Mouse (Mus musculus): ENCODE data around the gene Rbl1. TPM values are rescaled to one million over a fixed set of nuclear protein-coding genes. Genes with fewer than 3 reads are reported as not detected.
A peak's percentile ranks its signal among the peaks of the same experiment; 100 is the strongest.
"Not testable (repeated sequence)": the region's sequence is repeated elsewhere in the genome, so short reads cannot be mapped to it uniquely, and the experiment has no call there.

Rbl1 gene
- polyA plus RNA-seq, 2 experiments = 14.4 to 19.8 TPM

DNA sequence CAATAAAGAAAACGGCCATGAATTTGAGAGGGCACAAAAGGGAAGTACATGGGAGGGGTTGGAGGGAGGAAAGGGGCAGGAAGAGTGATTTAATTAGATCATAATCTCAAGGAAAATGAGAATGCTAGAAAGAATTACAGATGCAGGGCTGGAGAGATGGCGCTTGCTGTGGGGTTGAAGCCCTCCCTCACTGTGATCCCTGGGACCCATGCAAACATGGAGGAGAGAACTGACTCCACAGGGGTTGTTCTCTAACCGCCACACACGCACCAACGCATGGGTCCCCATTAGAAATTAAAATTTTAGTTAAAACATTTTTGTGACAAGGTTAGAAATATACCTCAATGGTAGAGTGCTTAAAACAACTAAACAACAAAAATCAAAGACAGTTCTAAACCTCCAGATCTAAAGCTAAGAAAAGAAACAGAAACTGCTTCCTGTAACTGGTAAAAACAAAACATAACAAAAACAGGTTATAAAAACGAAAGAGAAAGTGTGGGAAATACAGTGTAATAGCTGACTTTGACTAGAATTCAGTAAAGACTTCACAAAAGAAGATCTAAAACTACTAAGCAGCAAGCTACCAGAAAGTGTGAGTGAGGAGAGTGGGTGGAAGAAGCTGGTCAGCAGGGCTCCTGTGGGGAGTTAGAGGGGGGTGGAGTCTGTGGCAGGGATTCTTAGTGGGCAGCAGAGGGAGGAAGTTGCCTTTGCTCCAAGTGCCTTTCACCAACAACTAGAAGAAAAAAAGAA, 3.1 kb downstream of the Rbl1 start:
- TF ChIP-seq CTCF (IDR thresholded peaks at IDR 0.05; ENCODE audit: low read depth) (no peak), EP300 (IDR thresholded peaks at IDR 0.05; ENCODE audit: low read depth) (no peak)
- no peak for ATAC-seq (ENCODE audit: insufficient read depth)
- H3K4me1 ChIP-seq (replicated peaks; ENCODE audit: control insufficient read depth in 2 of 2, insufficient read depth in 2 of 2, low read length in 1 of 2) = peaks cover 0 to 5% of the 10 kb centered on the region in 2 experiments; a peak in 3 of 4 replicates
- peaks cover 45% of the 10 kb centered on the region for H3K36me3 ChIP-seq (replicated peaks; ENCODE audit: control insufficient read depth, insufficient read depth, low read depth)
- no peak overlapping the region for H3K4me3 ChIP-seq (ENCODE audit: insufficient read depth in 1 of 2, low read depth in 2 of 2, low read length in 2 of 2)
- H3K27me3 ChIP-seq (ENCODE audit: control insufficient read depth, insufficient read depth, low read length) = no peaks in the 10 kb centered on the region
- DNase-seq (ENCODE audit: low read depth in 3 of 3, low spot score in 3 of 3) = no peak
- H3K9ac ChIP-seq (replicated peaks) = no peak overlapping the region
- no peak overlapping the region for H3K27ac ChIP-seq
- 72% methylated on average over 6 of the region's 6 CpGs for WGBS (ENCODE audit: insufficient replicate concordance)
- no peaks in the 10 kb centered on the region for H3K9me3 ChIP-seq (ENCODE audit: control insufficient read depth, low read length)
- H3K4me2 ChIP-seq (ENCODE audit: low read depth) = peak overlapping the region; percentile 15

DNA sequence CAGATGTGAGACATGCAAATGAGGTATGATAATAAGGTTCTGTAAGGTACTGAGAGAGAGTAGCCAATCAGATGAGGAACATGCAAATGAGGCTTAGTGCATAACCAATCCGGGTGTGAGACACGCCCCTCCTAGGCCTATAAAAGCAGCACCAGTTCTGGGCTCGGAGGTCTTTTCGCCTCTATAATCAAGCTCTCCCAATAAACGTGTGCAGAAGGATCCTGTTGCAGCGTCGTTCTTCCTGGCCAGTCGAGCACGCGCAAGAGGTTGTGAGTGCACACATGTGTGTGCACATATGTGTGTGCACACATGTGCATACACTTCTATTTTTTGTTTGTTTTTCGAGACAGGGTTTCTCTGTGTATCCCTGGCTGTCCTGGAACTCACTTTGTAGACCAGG, 5.9 kb downstream of the Rbl1 start:
- H3K36me3 ChIP-seq (replicated peaks; ENCODE audit: control insufficient read depth, insufficient read depth, low read depth) = peaks cover 73% of the 10 kb centered on the region
- 93% methylated on average over 11 of the region's 11 CpGs for WGBS (ENCODE audit: insufficient replicate concordance)
- not testable (repeated sequence) for H3K4me2 ChIP-seq (ENCODE audit: low read depth); H3K4me1 ChIP-seq (replicated peaks; ENCODE audit: control insufficient read depth in 2 of 2, insufficient read depth in 2 of 2, low read length in 1 of 2); H3K27me3 ChIP-seq (ENCODE audit: control insufficient read depth, insufficient read depth, low read length); H3K9ac ChIP-seq (replicated peaks); ATAC-seq (ENCODE audit: insufficient read depth); H3K9me3 ChIP-seq (ENCODE audit: control insufficient read depth, low read length); DNase-seq (ENCODE audit: low read depth in 3 of 3, low spot score in 3 of 3); H3K27ac ChIP-seq; H3K4me3 ChIP-seq (ENCODE audit: insufficient read depth in 1 of 2, low read depth in 2 of 2, low read length in 2 of 2)

DNA sequence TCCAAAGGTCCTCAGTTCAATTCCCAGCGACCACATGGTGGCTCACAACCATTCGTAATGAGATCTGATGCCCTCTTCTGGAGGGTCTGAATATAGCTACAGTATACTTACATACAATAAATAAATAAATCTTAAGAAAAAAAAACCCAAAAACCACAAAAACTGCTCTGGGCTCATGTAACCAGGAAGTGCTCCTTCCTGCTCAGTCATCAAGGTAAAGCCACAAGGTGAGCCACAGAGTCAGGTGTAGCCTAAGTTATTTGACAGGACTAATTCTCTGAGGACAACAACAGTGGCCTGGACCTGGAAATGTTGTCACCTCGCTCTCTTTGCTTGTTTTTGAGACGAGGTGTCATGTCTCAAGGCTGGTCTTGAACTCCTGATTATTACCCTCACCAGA, 13.7 kb downstream of the Rbl1 start:
- no peak overlapping the region for H3K27ac ChIP-seq
- H3K4me3 ChIP-seq (ENCODE audit: insufficient read depth in 1 of 2, low read depth in 2 of 2, low read length in 2 of 2) = no peak overlapping the region
- TF ChIP-seq CTCF (IDR thresholded peaks at IDR 0.05; ENCODE audit: low read depth) (no peak), EP300 (IDR thresholded peaks at IDR 0.05; ENCODE audit: low read depth) (no peak)
- no peak overlapping the region for H3K9ac ChIP-seq (replicated peaks)
- ATAC-seq (ENCODE audit: insufficient read depth) (no peak), DNase-seq (ENCODE audit: low read depth in 3 of 3, low spot score in 3 of 3) (no peak)
- H3K9me3 ChIP-seq (ENCODE audit: control insufficient read depth, low read length) = no peaks in the 10 kb centered on the region
- no peak overlapping the region for H3K4me2 ChIP-seq (ENCODE audit: low read depth)
- peaks cover 0 to 3% of the 10 kb centered on the region in 2 experiments; a peak in 2 of 4 replicates for H3K4me1 ChIP-seq (replicated peaks; ENCODE audit: control insufficient read depth in 2 of 2, insufficient read depth in 2 of 2, low read length in 1 of 2)
- H3K36me3 ChIP-seq (replicated peaks; ENCODE audit: control insufficient read depth, insufficient read depth, low read depth) = peaks cover 94% of the 10 kb centered on the region
- no peaks in the 10 kb centered on the region for H3K27me3 ChIP-seq (ENCODE audit: control insufficient read depth, insufficient read depth, low read length)
- WGBS (ENCODE audit: insufficient replicate concordance) = 89% methylated on average over 4 of the region's 4 CpGs

DNA sequence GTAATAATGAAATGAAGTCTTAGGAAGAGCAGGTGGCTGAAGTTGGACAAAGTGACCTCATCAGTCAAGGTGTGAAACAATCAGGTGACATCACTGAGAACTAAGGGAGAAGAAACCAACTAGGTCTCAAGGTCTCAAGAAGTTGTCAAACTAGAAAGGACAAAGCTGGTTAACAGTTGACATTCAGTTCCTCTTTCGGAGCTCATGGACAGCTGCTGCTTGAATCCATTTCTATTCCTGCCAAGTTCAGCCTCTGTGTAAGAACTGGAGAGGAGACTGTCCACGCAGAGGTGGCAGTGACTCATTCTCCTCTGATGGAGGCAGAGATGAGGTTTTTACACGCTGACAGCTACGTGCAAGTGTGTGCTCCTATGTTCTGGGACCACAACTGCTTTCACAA, 17.1 kb downstream of the Rbl1 start:
- H3K36me3 ChIP-seq (replicated peaks; ENCODE audit: control insufficient read depth, insufficient read depth, low read depth) = peaks cover 76% of the 10 kb centered on the region
- WGBS (ENCODE audit: insufficient replicate concordance) = 78% methylated on average over 4 of the region's 4 CpGs
- DNase-seq (ENCODE audit: low read depth in 3 of 3, low spot score in 3 of 3) = no peak

DNA sequence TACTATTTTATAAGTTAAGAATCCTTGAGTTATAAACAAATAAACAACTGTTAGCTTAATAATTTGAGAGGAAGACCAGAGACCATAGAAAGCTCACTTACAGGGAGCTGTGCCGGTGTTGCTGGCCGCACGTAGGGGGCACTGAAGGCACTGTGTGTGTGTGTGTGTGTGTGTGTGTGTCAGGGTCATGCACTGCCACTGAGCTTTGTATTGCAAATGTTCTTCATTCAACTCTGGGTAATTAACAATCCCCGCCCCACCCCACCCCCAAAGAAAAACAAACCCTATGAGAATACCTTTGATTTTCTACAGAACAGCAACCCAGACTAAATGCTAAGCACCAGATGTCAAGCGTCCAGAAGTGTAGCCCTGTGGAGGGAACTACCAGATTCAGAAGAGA, 17.8 kb downstream of the Rbl1 start:
- Histone ChIP-seq H3K4me1 (replicated peaks; ENCODE audit: control insufficient read depth in 2 of 2, insufficient read depth in 2 of 2, low read length in 1 of 2) (peaks cover 8 to 15% of the 10 kb centered on the region in 2 experiments), H3K9me3 (ENCODE audit: control insufficient read depth, low read length) (no peaks in the 10 kb centered on the region), H3K9ac (replicated peaks) (no peak overlapping the region), H3K27me3 (ENCODE audit: control insufficient read depth, insufficient read depth, low read length) (no peaks in the 10 kb centered on the region), H3K36me3 (replicated peaks; ENCODE audit: control insufficient read depth, insufficient read depth, low read depth) (peaks cover 72% of the 10 kb centered on the region), H3K4me3 (ENCODE audit: insufficient read depth in 1 of 2, low read depth in 2 of 2, low read length in 2 of 2) (no peak overlapping the region), H3K4me2 (ENCODE audit: low read depth) (no peak overlapping the region), H3K27ac (no peak overlapping the region)
- ATAC-seq (ENCODE audit: insufficient read depth) = no peak
- TF ChIP-seq EP300 (IDR thresholded peaks at IDR 0.05; ENCODE audit: low read depth) = no peak
- TF ChIP-seq CTCF (IDR thresholded peaks at IDR 0.05; ENCODE audit: low read depth) = no peak
- no peak for DNase-seq (ENCODE audit: low read depth in 3 of 3, low spot score in 3 of 3)
- WGBS (ENCODE audit: insufficient replicate concordance) = 85% methylated on average over 5 of the region's 5 CpGs

More for the DNA sequence above, 17.1 kb downstream of the Rbl1 start:
- TF ChIP-seq EP300 (IDR thresholded peaks at IDR 0.05; ENCODE audit: low read depth) (no peak), CTCF (IDR thresholded peaks at IDR 0.05; ENCODE audit: low read depth) (no peak)
- no peak overlapping the region for H3K4me3 ChIP-seq (ENCODE audit: insufficient read depth in 1 of 2, low read depth in 2 of 2, low read length in 2 of 2)
- no peak overlapping the region for H3K9ac ChIP-seq (replicated peaks)
- ATAC-seq (ENCODE audit: insufficient read depth) = no peak
- no peak overlapping the region for H3K4me2 ChIP-seq (ENCODE audit: low read depth)
- no peaks in the 10 kb centered on the region for H3K27me3 ChIP-seq (ENCODE audit: control insufficient read depth, insufficient read depth, low read length)
- no peak overlapping the region for H3K27ac ChIP-seq
- no peaks in the 10 kb centered on the region for H3K9me3 ChIP-seq (ENCODE audit: control insufficient read depth, low read length)
- peaks cover 8 to 15% of the 10 kb centered on the region in 2 experiments for H3K4me1 ChIP-seq (replicated peaks; ENCODE audit: control insufficient read depth in 2 of 2, insufficient read depth in 2 of 2, low read length in 1 of 2)

Data from liver, embryonic 14.5 days (tissue).